Mouse (Mus musculus) ES-Bruce4 (cell line): ENCODE measurements at regions not wholly inside any gene's neighbourhood (a gene's known extent, or its start where the extent isn't known, plus 50 kb on each side); places are given as distances from the start of the nearest gene placed in this dataset.

Experiments
- H3K27ac ChIP-seq: 2 replicates; pipeline ENCODE4 v1.5.1; 2012; ENCODE audit warnings: low read length, inconsistent platforms; ENCODE audit not compliant: insufficient read depth
- H3K27me3 ChIP-seq: 2 replicates; pipeline ENCODE4 v1.6.1; 2012; ENCODE audit warnings: mild to moderate bottlenecking, low read length, inconsistent platforms; ENCODE audit not compliant: control insufficient read depth, poor library complexity, insufficient read depth, severe bottlenecking
- H3K36me3 ChIP-seq: 2 replicates; pipeline ENCODE4 v1.6.1; 2012; ENCODE audit warnings: inconsistent platforms, mild to moderate bottlenecking, low read length, moderate library complexity; ENCODE audit not compliant: control insufficient read depth, poor library complexity, insufficient read depth, severe bottlenecking
- H3K4me1 ChIP-seq: one replicate; pipeline ENCODE4 v1.8.1; 2011; ENCODE audit warnings: low read length; ENCODE audit not compliant: control insufficient read depth, insufficient read depth
- H3K4me3 ChIP-seq: 2 replicates; pipeline ENCODE4 v1.5.1; 2011; ENCODE audit warnings: low read depth, mild to moderate bottlenecking, low read length
- H3K9ac ChIP-seq: 2 replicates; pipeline ENCODE4 v1.6.1; 2012; ENCODE audit warnings: low read depth, mild to moderate bottlenecking, inconsistent platforms; ENCODE audit not compliant: poor library complexity, severe bottlenecking
- H3K9me3 ChIP-seq: replicated peaks from 2 replicates; pipeline ENCODE4 v1.6.1; 2012; ENCODE audit warnings: mild to moderate bottlenecking, low read length, inconsistent platforms; ENCODE audit not compliant: control insufficient read depth, poor library complexity, insufficient read depth, severe bottlenecking
- CTCF ChIP-seq: IDR thresholded peaks from one replicate; pipeline ENCODE4 v1.8.1; 2011; ENCODE audit warnings: low read depth, low read length
- EP300 ChIP-seq: IDR thresholded peaks from 2 replicates; pipeline ENCODE4 v1.6.1; 2011; ENCODE audit warnings: low read depth, low read length; ENCODE audit not compliant: insufficient read depth
- POLR2A ChIP-seq: IDR thresholded peaks from one replicate; pipeline ENCODE4 v1.8.1; 2011; ENCODE audit warnings: low read length; ENCODE audit not compliant: insufficient read depth

DNA sequence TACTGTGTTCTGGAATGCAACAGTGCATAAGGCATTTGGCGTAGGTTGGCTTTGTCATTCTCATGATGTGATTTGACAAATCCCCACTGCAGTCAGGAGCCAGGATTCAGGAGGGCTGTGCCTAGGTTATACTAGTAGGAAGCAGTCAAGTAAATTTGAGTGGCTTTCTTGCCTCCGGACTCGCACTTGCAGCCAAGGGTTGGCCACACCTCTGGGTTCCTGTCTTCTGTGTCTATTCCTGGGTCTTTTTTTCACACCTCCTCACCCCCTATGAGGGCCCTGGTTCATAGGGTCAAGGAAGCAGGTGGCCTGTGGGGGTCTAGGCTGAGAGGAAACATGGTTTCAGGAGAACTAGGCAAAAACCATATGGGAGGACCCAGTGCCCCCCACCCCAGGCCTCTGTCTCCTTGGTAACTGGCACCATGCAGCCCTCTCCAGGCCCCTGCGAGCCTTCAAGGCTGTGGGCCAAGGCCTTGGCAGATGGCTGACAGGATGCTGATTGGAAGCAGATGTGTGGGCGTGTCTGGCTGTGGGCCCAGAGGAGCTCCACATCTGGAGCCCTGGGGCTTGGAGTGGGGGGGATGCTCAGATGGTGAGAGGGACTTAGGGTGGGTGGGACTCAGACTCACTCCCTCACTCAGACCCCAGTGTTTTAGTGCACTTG lies 195.7 kb downstream of the Rgs3 start:
- Histone ChIP-seq H3K27me3 (no peaks in the 10 kb centered on the region), H3K9me3 (no peaks in the 10 kb centered on the region), H3K4me3 (no peak overlapping the region), H3K9ac (no peak overlapping the region), H3K4me1 (no peaks in the 10 kb centered on the region), H3K36me3 (no peaks in the 10 kb centered on the region), H3K27ac (no peak overlapping the region)
- TF ChIP-seq CTCF (no peak), POLR2A (no peak), EP300 (no peak)

DNA sequence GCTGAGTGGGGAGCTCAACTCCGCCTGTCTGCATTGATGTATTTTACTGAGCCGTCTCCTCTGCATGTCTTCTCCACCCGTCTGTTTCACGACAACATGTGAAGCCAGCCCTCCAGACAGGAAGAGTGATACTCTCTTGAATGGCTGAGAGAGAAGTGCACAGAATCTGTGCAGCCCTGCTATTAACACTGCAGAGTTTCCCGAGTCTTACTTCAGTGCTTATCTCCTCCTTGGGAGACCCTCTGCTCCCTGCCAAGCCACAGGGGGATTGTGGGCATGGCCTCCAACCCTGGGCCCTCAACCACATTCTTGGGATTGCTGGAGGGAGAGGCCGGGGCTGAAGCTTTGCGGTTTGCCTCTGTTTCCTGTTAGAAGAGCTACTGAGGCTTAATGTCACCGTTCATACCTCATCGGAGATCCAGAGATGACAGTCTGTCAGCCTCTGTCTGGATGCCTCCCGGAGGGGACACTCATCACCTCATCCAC lies 197.1 kb downstream of the Rgs3 start:
- TF ChIP-seq CTCF (no peak), EP300 (no peak), POLR2A (no peak)
- Histone ChIP-seq H3K9ac (no peak overlapping the region), H3K9me3 (no peaks in the 10 kb centered on the region), H3K27ac (no peak overlapping the region), H3K36me3 (no peaks in the 10 kb centered on the region), H3K4me3 (no peak overlapping the region), H3K4me1 (no peaks in the 10 kb centered on the region), H3K27me3 (no peaks in the 10 kb centered on the region)

DNA sequence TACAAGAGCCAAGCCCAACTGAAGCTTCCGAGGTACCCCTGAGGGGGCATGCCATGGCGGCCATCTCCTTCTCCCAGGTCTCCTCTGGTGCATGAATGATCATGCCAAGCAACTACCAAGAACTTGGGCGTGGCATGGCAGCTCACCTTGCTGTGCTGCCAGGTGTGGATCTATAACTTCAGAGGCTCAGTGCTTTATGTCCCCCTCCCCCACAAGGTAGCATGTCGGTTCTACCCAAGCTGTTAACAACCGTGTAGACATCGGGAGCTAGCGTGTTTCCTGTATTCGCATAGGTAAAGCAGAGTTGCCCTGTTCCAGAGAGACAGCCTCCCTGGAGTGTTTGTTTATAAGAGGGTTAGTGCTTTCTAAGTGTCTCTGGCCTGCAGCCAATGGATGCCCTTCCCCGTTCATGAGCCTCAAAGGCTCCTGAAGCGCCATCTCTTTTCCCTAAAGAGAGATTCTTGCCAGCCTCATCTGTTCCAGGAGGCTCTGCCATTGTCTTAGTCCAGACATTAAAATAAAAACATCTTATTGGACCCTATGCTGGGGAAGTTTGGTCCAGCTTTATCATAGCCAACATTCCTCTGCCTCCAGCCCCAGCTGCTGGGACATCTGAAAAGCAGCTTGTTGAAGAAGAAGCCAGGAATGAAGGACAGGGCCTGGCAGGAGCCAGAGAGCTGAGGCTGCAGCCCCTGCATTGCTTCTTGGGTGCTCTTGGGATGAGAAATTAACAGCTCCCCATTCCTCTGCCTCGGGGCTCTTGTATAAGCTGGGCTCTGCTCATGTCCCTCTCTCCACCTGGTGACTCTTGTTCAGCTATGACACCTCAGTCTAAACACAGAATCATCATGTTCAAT lies 201.3 kb downstream of the Rgs3 start:
- H3K36me3 ChIP-seq, result no peaks in the 10 kb centered on the region
- no peak overlapping the region for H3K27ac ChIP-seq
- H3K4me3 ChIP-seq, result no peak overlapping the region
- H3K27me3 ChIP-seq, result no peaks in the 10 kb centered on the region
- H3K9me3 ChIP-seq, result no peaks in the 10 kb centered on the region
- no peaks in the 10 kb centered on the region for H3K4me1 ChIP-seq
- no peak overlapping the region for H3K9ac ChIP-seq
- TF ChIP-seq CTCF, result no peak

DNA sequence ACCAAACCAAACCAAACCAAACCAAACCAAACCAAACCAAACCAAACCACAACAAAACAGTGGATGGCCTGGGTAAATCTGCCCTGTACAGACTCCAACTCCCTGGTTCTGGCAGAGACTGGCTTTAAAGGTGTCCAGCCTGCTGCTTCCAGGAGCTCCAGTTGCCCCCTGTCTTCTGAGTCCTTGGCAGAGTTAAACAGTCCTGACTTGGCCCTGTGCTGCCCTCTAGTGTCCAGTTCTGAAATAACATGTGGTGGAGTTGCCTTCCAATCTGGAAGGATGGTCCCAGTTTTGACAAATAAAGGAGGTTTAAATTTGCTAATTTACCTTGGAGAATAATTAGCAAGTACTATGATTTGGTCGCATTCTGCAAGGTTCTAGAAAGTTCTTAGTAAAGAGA lies 202.0 kb downstream of the Rgs3 start:
- no peak overlapping the region for H3K27ac ChIP-seq
- H3K9ac ChIP-seq, result no peak overlapping the region
- no peaks in the 10 kb centered on the region for H3K9me3 ChIP-seq
- H3K4me1 ChIP-seq, result no peaks in the 10 kb centered on the region
- TF ChIP-seq POLR2A, result no peak
- peak; percentile 69 for TF ChIP-seq CTCF
- no peak for TF ChIP-seq EP300
- no peaks in the 10 kb centered on the region for H3K27me3 ChIP-seq
- no peak overlapping the region for H3K4me3 ChIP-seq
- H3K36me3 ChIP-seq, result no peaks in the 10 kb centered on the region

DNA sequence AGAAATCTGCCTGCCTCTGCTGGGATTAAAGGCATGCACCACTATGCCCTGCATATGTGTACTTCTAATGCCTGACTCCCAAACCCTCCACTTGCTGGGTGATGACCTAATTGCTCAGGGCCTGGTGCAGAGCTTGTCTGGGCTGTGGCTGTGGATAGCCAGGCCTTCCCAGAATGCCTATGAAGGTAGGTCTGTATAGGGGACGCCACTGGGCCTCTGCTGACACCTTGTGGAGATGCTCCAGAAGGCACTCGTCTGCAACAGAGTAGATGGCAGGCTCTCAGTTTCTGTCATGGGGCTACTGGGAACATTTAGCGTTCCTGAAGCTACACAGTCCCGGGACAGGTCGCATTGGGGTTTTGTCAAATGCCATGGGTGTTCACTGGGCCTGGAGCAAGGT lies 201.4 kb upstream of the Zfp618 start:
- no peak overlapping the region for H3K9ac ChIP-seq
- H3K9me3 ChIP-seq, result no peaks in the 10 kb centered on the region
- no peaks in the 10 kb centered on the region for H3K36me3 ChIP-seq
- no peak overlapping the region for H3K27ac ChIP-seq
- TF ChIP-seq POLR2A, result no peak
- peak; percentile 88 for TF ChIP-seq CTCF
- no peaks in the 10 kb centered on the region for H3K4me1 ChIP-seq
- H3K27me3 ChIP-seq, result no peaks in the 10 kb centered on the region
- no peak overlapping the region for H3K4me3 ChIP-seq

DNA sequence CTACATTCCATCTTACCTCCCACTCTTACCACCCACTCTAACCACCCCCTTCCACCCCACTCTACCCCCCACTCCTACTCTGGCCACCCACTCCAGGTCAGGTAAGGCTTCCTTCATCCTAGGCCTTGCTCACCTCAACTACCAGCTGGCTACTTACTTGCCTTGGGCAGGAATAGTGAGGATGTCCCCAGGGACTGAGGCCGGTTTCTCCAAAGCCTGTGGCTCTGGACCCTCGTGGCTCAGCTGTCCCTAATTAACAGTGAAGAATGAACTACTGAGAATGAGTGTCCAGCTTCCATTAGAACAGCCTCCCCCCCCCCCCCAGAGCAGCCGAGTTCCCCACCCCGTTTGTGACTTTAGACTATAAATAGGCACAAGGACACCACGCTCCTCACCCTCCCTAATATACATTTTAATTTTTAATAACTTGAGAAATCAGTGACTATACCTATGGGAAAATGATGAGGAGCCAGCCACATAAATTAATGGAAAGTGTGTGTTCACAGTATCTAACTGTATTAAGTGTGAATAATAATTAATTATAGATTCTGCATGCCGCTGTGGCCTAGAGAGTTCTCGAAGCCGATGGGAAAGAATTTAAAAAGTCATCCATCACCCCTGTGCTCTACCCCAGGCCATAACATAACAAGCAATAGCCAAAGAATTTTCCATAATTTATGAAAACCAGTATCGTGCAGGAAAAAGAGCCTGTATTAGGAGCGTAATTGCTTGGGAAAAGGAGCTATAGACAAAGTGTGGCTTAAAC lies 195.7 kb upstream of the Zfp618 start:
- H3K27ac ChIP-seq, result no peak overlapping the region
- no peak overlapping the region for H3K4me3 ChIP-seq
- no peaks in the 10 kb centered on the region for H3K36me3 ChIP-seq
- no peaks in the 10 kb centered on the region for H3K27me3 ChIP-seq
- no peaks in the 10 kb centered on the region for H3K4me1 ChIP-seq
- H3K9me3 ChIP-seq, result no peaks in the 10 kb centered on the region
- TF ChIP-seq EP300 (no peak), CTCF (no peak), POLR2A (no peak)
- H3K9ac ChIP-seq, result no peak overlapping the region
